Mouse (Mus musculus) cortical plate, adult 2 months (tissue): ENCODE results near the gene Ggnbp2. TPM values are rescaled to one million over a fixed set of nuclear protein-coding genes. Genes with fewer than 3 reads are reported as not detected.

Experiments used
- H3K27ac ChIP-seq: fragments of 200-500 bp; 2 replicates; pipeline ENCODE4 v1.5.1; 2012; ENCODE audit warnings: low read length, control low read depth, inconsistent platforms; ENCODE audit not compliant: insufficient read depth
- H3K4me1 ChIP-seq: fragments of 200-500 bp; 2 replicates; pipeline ENCODE4 v1.6.1; 2011; ENCODE audit warnings: low read length; ENCODE audit not compliant: control insufficient read depth, insufficient read depth
- H3K4me3 ChIP-seq: fragments of 200-500 bp; 2 replicates; pipeline ENCODE4 v1.5.1; 2011; ENCODE audit warnings: mild to moderate bottlenecking, low read length, control low read depth; ENCODE audit not compliant: insufficient read depth
- CTCF ChIP-seq: fragments of 200-500 bp; IDR thresholded peaks from 2 replicates; pipeline ENCODE4 v1.5.1; 2011; ENCODE audit warnings: mild to moderate bottlenecking, control low read depth, low read length; ENCODE audit not compliant: insufficient read depth; ENCODE audit errors: extremely low read depth
- POLR2A ChIP-seq: fragments of 200-500 bp; IDR thresholded peaks from 2 replicates; pipeline ENCODE4 v1.6.1; 2011; ENCODE audit warnings: mild to moderate bottlenecking, low read length, control low read depth; ENCODE audit not compliant: insufficient read depth; ENCODE audit errors: extremely low read depth
- polyA plus RNA-seq: library from polyadenylated mRNA; depleted of rRNA; stranded (reverse); fragments of >200 nt; gene quantifications from 2 replicates; pipeline ENCODE4 v1.2.3, GENCODE M21; 2012

Gene Ggnbp2
- polyA plus RNA-seq, 1 experiment: 104 TPM

GRCm38 (mm10) chr11:84818961-84819692 is 51.5 kb downstream of the Ggnbp2 start, which contains the start of gene Mrm1:
TSS of gene Mrm1 (minus strand) at chr11:84819515.
- H3K4me1 ChIP-seq: no peaks in the 10 kb centered on the region
- peak; percentile 56 for TF ChIP-seq CTCF
- TF ChIP-seq POLR2A: peak; percentile 64; the same call in 1 of the 2 replicates
- H3K27ac ChIP-seq: peak within 1 kb of the TSS; percentile 61
- peak within 1 kb of the TSS; percentile 43 for H3K4me3 ChIP-seq

- peak; percentile 79 for TF ChIP-seq POLR2A
- peak; percentile 82 for TF ChIP-seq CTCF
- Histone ChIP-seq H3K4me3 (peak overlapping the region; percentile 43), H3K27ac (peak overlapping the region; percentile 61), H3K4me1 (no peaks in the 10 kb centered on the region)
These were observed 52.3 kb downstream of the Ggnbp2 start for GRCm38 (mm10) chr11:84818085-84818960.

GRCm38 (mm10) chr11:84817362-84817761 is 53.3 kb downstream of the Ggnbp2 start:
- no peak overlapping the region for H3K27ac ChIP-seq
- no peak overlapping the region for H3K4me3 ChIP-seq
- H3K4me1 ChIP-seq: no peaks in the 10 kb centered on the region
- TF ChIP-seq POLR2A (no peak), CTCF (no peak)

- TF ChIP-seq POLR2A (no peak), CTCF (peak; percentile 96)
- no peak overlapping the region for H3K27ac ChIP-seq
- H3K4me3 ChIP-seq: no peak overlapping the region
- no peaks in the 10 kb centered on the region for H3K4me1 ChIP-seq
These were observed 56.7 kb downstream of the Ggnbp2 start for GRCm38 (mm10) chr11:84813724-84814510.

- H3K4me1 ChIP-seq: no peaks in the 10 kb centered on the region
- TF ChIP-seq POLR2A (no peak), CTCF (no peak)
- H3K4me3 ChIP-seq: no peak overlapping the region
- H3K27ac ChIP-seq: no peak overlapping the region
These were observed 66.2 kb downstream of the Ggnbp2 start for GRCm38 (mm10) chr11:84804373-84804772.

- TF ChIP-seq POLR2A (no peak), CTCF (peak; percentile 94)
- Histone ChIP-seq H3K4me1 (no peaks in the 10 kb centered on the region), H3K27ac (no peak overlapping the region), H3K4me3 (no peak overlapping the region)
These were observed 72.8 kb downstream of the Ggnbp2 start for GRCm38 (mm10) chr11:84797627-84798353.

GRCm38 (mm10) chr11:84797026-84797425 is 73.6 kb downstream of the Ggnbp2 start:
- no peak for TF ChIP-seq CTCF
- TF ChIP-seq POLR2A: no peak
- no peak overlapping the region for H3K27ac ChIP-seq
- H3K4me3 ChIP-seq: no peak overlapping the region

GRCm38 (mm10) chr11:84794496-84795113 is 76.0 kb downstream of the Ggnbp2 start:
- H3K4me3 ChIP-seq: 0 out of 2 replicates have a peak overlapping the region, but pooled peaks have one; percentile 1
- no peaks in the 10 kb centered on the region for H3K4me1 ChIP-seq
- H3K27ac ChIP-seq: no peak overlapping the region
- TF ChIP-seq POLR2A: no peak
- TF ChIP-seq CTCF: peak; percentile 97

More at GRCm38 (mm10) chr11:84797026-84797425, 73.6 kb downstream of the Ggnbp2 start:
- no peaks in the 10 kb centered on the region for H3K4me1 ChIP-seq

GRCm38 (mm10) chr11:84793545-84793944 is 77.1 kb downstream of the Ggnbp2 start:
- H3K4me3 ChIP-seq: no peak overlapping the region
- no peak overlapping the region for H3K27ac ChIP-seq
- H3K4me1 ChIP-seq: no peaks in the 10 kb centered on the region
- TF ChIP-seq POLR2A (no peak), CTCF (no peak)
